Comparison of ENCODE assay signal across 9 mouse cellular contexts in the genomic region with DNA sequence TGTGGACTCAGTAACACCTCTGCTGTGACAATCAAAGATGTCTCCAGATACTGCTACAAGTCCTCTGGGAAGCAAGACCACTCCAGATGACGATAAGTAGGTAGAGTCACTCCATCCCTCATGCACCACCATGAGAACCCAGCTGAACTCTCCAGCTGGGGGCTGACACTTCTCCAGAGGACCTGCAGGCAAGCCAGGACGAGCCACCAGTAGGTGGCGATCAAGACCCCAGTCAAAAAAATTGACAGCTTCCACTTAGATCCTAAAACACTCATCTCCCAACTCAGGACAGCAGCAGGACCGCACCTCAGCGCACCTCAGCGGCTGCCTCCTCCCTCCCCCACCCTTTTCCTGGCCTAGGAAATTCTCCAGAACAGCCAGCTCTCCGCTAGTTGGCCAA. TPM values are rescaled to one million over a fixed set of nuclear protein-coding genes. Genes with fewer than 3 reads are reported as not detected.
DNase-seq lines count a peak whose midpoint lies in the region; ATAC-seq lines count a peak whose summit lies in the region.
"Had no signal": no experiment of that assay in that cellular context is flagged by ENCODE, and none has a peak within 500 bp of the region (broad histone marks: within the 10 kb centered on the region; RNA-seq: fewer than 3 reads in every experiment).

No protein-coding gene starts in this region.

- H3K4me3 ChIP-seq in heart, embryonic 11.5 days (ENCODE audit: low read depth, low read length), result no peak overlapping the region
- H3K4me3 ChIP-seq: stomach, embryonic 15.5 days had no signal

- WGBS in heart, embryonic 11.5 days (ENCODE audit: insufficient replicate concordance), result 5% methylated on average over 7 of the region's 7 CpGs

- H3K9ac ChIP-seq in heart, embryonic 11.5 days (ENCODE audit: low read depth, low read length), result no peak overlapping the region
- H3K9ac ChIP-seq: stomach, embryonic 15.5 days had no signal

- ATAC-seq in heart, embryonic 11.5 days (replicated peaks; ENCODE audit: insufficient number of reproducible peaks, low FRiP score, low TSS enrichment), result no peak

- no peak overlapping the region for H3K27ac ChIP-seq in heart, embryonic 11.5 days (ENCODE audit: low read depth, low read length)
- H3K27ac ChIP-seq: stomach, embryonic 15.5 days had no signal

- no peaks in the 10 kb centered on the region for H3K9me3 ChIP-seq in heart, embryonic 11.5 days (replicated peaks; ENCODE audit: control insufficient read depth, low read length)
- H3K9me3 ChIP-seq: stomach, embryonic 15.5 days had no signal

- no peaks in the 10 kb centered on the region for H3K36me3 ChIP-seq in heart, embryonic 11.5 days (ENCODE audit: control insufficient read depth, insufficient read depth, low read length)
- H3K36me3 ChIP-seq: stomach, embryonic 15.5 days had no signal

- H3K4me2 ChIP-seq in heart, embryonic 11.5 days, result 0 out of 2 replicates have a peak overlapping the region, but pooled peaks have one; percentile 17
- H3K4me2 ChIP-seq: stomach, embryonic 15.5 days had no signal

- no peaks in the 10 kb centered on the region for H3K4me1 ChIP-seq in heart, embryonic 11.5 days (ENCODE audit: control insufficient read depth, insufficient read depth, low read length)
- H3K4me1 ChIP-seq: stomach, embryonic 15.5 days had no signal

- peak; percentile 1 to 8 for DNase-seq in CD8-positive naive resting alpha-beta T cell, adult 2 months (ENCODE audit: low read depth in 2 of 2, low spot score in 2 of 2)
- peak; percentile 57 for DNase-seq in adrenal gland, adult 2 months
- DNase-seq in embryo, embryonic 11 days, result peak; percentile 79
- peak; percentile 73 for DNase-seq in kidney, postnatal 14 days
- DNase-seq in lung, adult 18-20 months, result peak; percentile 45 to 46
- DNase-seq in ovary, adult 18-20 months (ENCODE audit: low spot score), result peak; percentile 12
- DNase-seq in urinary bladder, postnatal 36 days (ENCODE audit: low spot score in 2 of 2), result peak; percentile 41 to 48

- H3K27me3 ChIP-seq in heart, embryonic 11.5 days (ENCODE audit: control insufficient read depth, insufficient read depth, low read length), result peaks cover 10% of the 10 kb centered on the region
- H3K27me3 ChIP-seq: stomach, embryonic 15.5 days had no signal

RNA-seq across cellular contexts. Expression of a gene that starts 43.8 kb away (rescaled TPM):
- total RNA-seq in adrenal gland, adult 2 months (2021), result under 1 TPM; 0.20 to 0.28 TPM
- polyA plus RNA-seq in adrenal gland, adult 2 months (2012; rRNA removed), result 0.03 TPM in 1 of 2 replicates, not detected in the other
- 0.30 and 0.37 TPM in 2 replicates for polyA plus RNA-seq in heart, embryonic 11.5 days (2014; fragmentation: Nextera tagmentation; extraction: Ambion mirVana)

Comparison
In these comparisons a context has a peak if more than half of its experiments do, and no peak if none do; other contexts are left out.
1. DNase-seq: peak in every context shown above with its lines; median percentile 79 in embryo, embryonic 11 days; 73 in kidney, postnatal 14 days; 57 in adrenal gland, adult 2 months; 46 in lung, adult 18-20 months; 44 in urinary bladder, postnatal 36 days; 12 in ovary, adult 18-20 months; 4 in CD8-positive naive resting alpha-beta T cell, adult 2 months.